Mouse (Mus musculus): ENCODE results near the gene Fpr2.
"Not testable (repeated sequence)": the region's sequence is repeated elsewhere in the genome, so short reads cannot be mapped to it uniquely, and the experiment has no call there.

Gene Fpr2

GRCm38 (mm10) chr17:17882672-17883071 lies 5.0 kb upstream of the Fpr2 start:
- DNase-seq (ENCODE audit: low read depth, low spot score) = no peak

- no peak for DNase-seq (ENCODE audit: low read depth, low spot score)
Measured at GRCm38 (mm10) chr17:17883840-17884239, 3.8 kb upstream of the Fpr2 start, which contains the start of gene Fpr1. TSS of gene Fpr1 (minus strand) at chr17:17883940.

- no peak for DNase-seq (ENCODE audit: low read depth, low spot score)
Measured at GRCm38 (mm10) chr17:17889732-17890425, 2.3 kb downstream of the Fpr2 start.

DNA sequence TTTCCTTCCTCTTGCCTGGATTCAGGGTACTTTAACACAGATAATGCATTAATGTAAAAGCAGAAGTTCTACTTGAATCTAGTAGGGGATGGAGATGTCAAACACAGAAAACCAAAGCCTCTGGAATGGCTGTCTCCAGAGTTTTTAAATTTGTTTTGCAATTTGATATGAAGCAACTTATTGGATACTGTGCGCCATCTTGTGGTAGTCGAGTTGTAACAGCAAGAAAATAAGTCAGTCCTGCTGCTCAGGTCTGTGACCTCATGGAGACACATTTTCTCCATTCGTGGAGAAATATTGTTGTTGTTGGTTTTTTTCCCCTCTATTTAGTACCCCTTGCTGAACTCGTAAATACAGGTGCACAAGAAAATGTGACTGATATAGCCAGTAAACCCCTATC lies 8.4 kb downstream of the Fpr2 start:
- DNase-seq (ENCODE audit: low read depth, low spot score) = peak; percentile 49

GRCm38 (mm10) chr17:17899268-17899667 lies 11.6 kb downstream of the Fpr2 start:
- DNase-seq (ENCODE audit: low read depth, low spot score) = no peak

DNA sequence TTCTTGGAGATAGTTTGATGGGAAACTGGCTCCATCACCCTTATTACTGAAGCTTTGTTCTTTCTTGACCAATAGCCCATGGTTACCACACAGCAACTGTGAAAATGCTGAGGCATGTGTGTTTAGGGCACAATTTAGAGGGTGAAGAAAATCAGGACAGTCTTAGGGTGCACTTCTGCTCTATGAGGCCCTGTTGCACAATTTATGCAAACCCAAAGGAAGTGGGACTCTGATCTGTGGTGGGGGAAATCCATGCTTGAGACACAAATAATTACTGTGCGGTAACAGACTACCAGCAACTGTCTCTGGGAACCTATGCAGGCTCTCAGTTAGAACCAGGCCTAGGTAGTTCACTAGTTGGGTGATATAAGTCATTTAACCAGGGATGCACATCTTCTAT lies 13.1 kb downstream of the Fpr2 start:
- no peak for DNase-seq (ENCODE audit: low read depth, low spot score)

DNA sequence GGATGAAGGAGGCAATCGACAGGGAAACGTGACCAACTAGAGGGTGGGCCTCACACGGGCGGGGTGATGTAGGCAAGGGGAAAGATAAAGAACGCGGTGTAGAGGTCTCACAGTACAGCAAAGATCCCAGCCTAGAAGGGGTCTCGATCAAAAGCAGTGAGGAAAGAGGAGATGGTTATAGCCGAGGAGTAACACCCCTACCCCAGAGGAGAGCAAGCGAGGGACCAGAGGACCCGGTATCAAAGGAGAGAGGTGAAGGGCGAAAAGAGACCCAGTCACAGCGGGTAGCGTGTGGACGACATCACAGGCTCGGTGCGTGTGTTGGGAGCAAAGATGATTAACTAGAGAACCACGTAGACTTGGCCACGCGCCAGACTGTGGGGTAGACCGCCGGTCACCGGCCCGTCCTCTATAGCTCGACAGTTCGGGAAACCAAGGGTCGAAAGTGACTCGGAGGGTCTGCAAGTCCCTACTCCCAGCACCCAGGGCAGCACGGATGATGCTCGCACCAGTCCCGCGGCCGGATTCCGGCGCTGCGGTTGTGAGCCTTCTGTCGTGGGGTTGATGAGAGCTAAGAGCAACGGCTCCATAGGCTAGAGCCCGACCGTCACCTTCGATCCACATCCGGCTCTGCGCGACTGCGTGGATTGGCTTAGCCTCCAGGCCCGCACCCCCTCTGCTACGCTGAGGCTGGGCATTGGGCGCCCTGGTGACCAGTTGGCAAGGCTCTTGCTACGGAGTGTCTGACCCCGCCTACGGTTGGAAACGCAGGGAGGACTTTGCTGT lies 22.2 kb downstream of the Fpr2 start:
- peak; percentile 86 for DNase-seq (ENCODE audit: low read depth, low spot score)

GRCm38 (mm10) chr17:17912618-17913017 lies 25.0 kb downstream of the Fpr2 start:
- not testable (repeated sequence) for DNase-seq (ENCODE audit: low read depth, low spot score)

- no peak for DNase-seq (ENCODE audit: low read depth, low spot score)
Measured at GRCm38 (mm10) chr17:17917376-17917775, 29.8 kb downstream of the Fpr2 start.

GRCm38 (mm10) chr17:17917782-17918181 lies 30.2 kb downstream of the Fpr2 start:
- DNase-seq (ENCODE audit: low read depth, low spot score) = no peak
